Mouse (Mus musculus) olfactory bulb, adult 2 months (tissue): Measurements from ENCODE around the gene Aes.

Experiments used
- CTCF ChIP-seq: fragments of 200-500 bp; IDR thresholded peaks from 2 replicates; pipeline ENCODE4 v1.5.1; 2012; ENCODE audit warnings: low read depth, mild to moderate bottlenecking, low read length, moderate library complexity; ENCODE audit not compliant: insufficient read depth
- POLR2A ChIP-seq: fragments of 200-500 bp; IDR thresholded peaks from 2 replicates; pipeline ENCODE4 v1.6.1; 2012; ENCODE audit warnings: mild to moderate bottlenecking, low read depth, low read length, moderate library complexity; ENCODE audit not compliant: insufficient read depth

GRCm38 (mm10) chr10:81553232-81553631 is 6.1 kb upstream of the Aes start:
- peak; percentile 36; the same call in 1 of the 2 replicates for TF ChIP-seq CTCF
- TF ChIP-seq POLR2A, result no peak
